ENCODE assay signal across 18 mouse cellular contexts in genomic region chr5:111929180-111929990, GRCm38 (mm10).
DNase-seq lines count a peak whose midpoint lies in the region; ATAC-seq lines count a peak whose summit lies in the region.
"Had no signal": no experiment of that assay in that cellular context is flagged by ENCODE, and none has a peak within 500 bp of the region (broad histone marks: within the 10 kb centered on the region; RNA-seq: fewer than 3 reads in every experiment).

No protein-coding gene starts in this region.

- 0 out of 2 replicates have a peak, but pooled peaks cover 4% of the 10 kb centered on the region for H3K27me3 ChIP-seq in forebrain, embryonic 13.5 days
- H3K27me3 ChIP-seq in forebrain, embryonic 16.5 days (replicated peaks; ENCODE audit: control insufficient read depth, insufficient read depth, low read length), result no peaks in the 10 kb centered on the region
- H3K27me3 ChIP-seq in midbrain, embryonic 10.5 days (ENCODE audit: low read depth, poor library complexity, severe bottlenecking), result peaks cover 10% of the 10 kb centered on the region
- H3K27me3 ChIP-seq in midbrain, embryonic 14.5 days (ENCODE audit: control insufficient read depth, insufficient read depth, low read length), result no peaks in the 10 kb centered on the region
- H3K27me3 ChIP-seq: embryonic facial prominence, embryonic 12.5 days; megakaryocyte, embryonic 14.5 days had no signal

- peak; percentile 44 for DNase-seq in midbrain, embryonic 10.5 days (ENCODE audit: low spot score)
- DNase-seq in midbrain, embryonic 14.5 days, result no peak
- peak; percentile 57 for DNase-seq in embryo, embryonic 11 days
- peak; percentile 27 for DNase-seq in mesoderm, embryonic 11.5 days (ENCODE audit: low read depth, low spot score)
- DNase-seq in urinary bladder, adult 2 months (ENCODE audit: low spot score), result no peak
- DNase-seq in cerebellum, adult 9-10 months, result no peak
- DNase-seq: adrenal gland, postnatal 14 days; B cell, adult 2 months; cerebellum, adult 9-11 months; right cerebral cortex, postnatal 4 days had no signal

- WGBS in forebrain, embryonic 13.5 days, result 28% methylated on average over 15 of the region's 15 CpGs
- WGBS in forebrain, embryonic 16.5 days, result 36% methylated on average over 15 of the region's 15 CpGs
- 30% methylated on average over 15 of the region's 15 CpGs for WGBS in midbrain, embryonic 10.5 days
- WGBS in midbrain, embryonic 14.5 days, result 16% methylated on average over 15 of the region's 15 CpGs

- peaks cover 20% of the 10 kb centered on the region for H3K4me1 ChIP-seq in forebrain, embryonic 13.5 days
- no peaks in the 10 kb centered on the region for H3K4me1 ChIP-seq in forebrain, embryonic 16.5 days (replicated peaks; ENCODE audit: control insufficient read depth, insufficient read depth, low read length)
- peaks cover 30% of the 10 kb centered on the region for H3K4me1 ChIP-seq in midbrain, embryonic 10.5 days
- peaks cover 30% of the 10 kb centered on the region for H3K4me1 ChIP-seq in midbrain, embryonic 14.5 days (ENCODE audit: control insufficient read depth, insufficient read depth, low read length)
- H3K4me1 ChIP-seq: megakaryocyte, embryonic 14.5 days had no signal

- H3K36me3 ChIP-seq in forebrain, embryonic 13.5 days (ENCODE audit: poor library complexity, severe bottlenecking), result no peaks in the 10 kb centered on the region
- no peaks in the 10 kb centered on the region for H3K36me3 ChIP-seq in forebrain, embryonic 16.5 days (ENCODE audit: control insufficient read depth, insufficient read depth)
- no peaks in the 10 kb centered on the region for H3K36me3 ChIP-seq in midbrain, embryonic 10.5 days
- H3K36me3 ChIP-seq in midbrain, embryonic 14.5 days (ENCODE audit: control insufficient read depth, insufficient read depth, low read length), result no peaks in the 10 kb centered on the region
- H3K36me3 ChIP-seq: embryonic facial prominence, embryonic 12.5 days; hindbrain, embryonic 15.5 days; neural tube, embryonic 13.5 days had no signal

- peak overlapping the region; percentile 1; the same call in 1 of the 2 replicates for H3K9ac ChIP-seq in forebrain, embryonic 13.5 days
- H3K9ac ChIP-seq in forebrain, embryonic 16.5 days (replicated peaks; ENCODE audit: low read depth, low read length), result no peak overlapping the region
- no peak overlapping the region for H3K9ac ChIP-seq in midbrain, embryonic 14.5 days (replicated peaks; ENCODE audit: low read length)
- H3K9ac ChIP-seq: embryonic facial prominence, embryonic 12.5 days; hindbrain, embryonic 15.5 days; liver, embryonic 14.5 days; neural tube, embryonic 13.5 days had no signal

- no peak overlapping the region; the same call in 1 of the 2 replicates for H3K27ac ChIP-seq in forebrain, embryonic 13.5 days
- H3K27ac ChIP-seq in forebrain, embryonic 16.5 days (ENCODE audit: low read length), result no peak overlapping the region
- peak overlapping the region; percentile 81 for H3K27ac ChIP-seq in midbrain, embryonic 10.5 days (replicated peaks)
- no peak overlapping the region for H3K27ac ChIP-seq in midbrain, embryonic 14.5 days (replicated peaks; ENCODE audit: low read depth, low read length)
- H3K27ac ChIP-seq: embryonic facial prominence, embryonic 12.5 days; hindbrain, embryonic 15.5 days; liver, embryonic 14.5 days; neural tube, embryonic 13.5 days had no signal

- no peak overlapping the region for H3K4me3 ChIP-seq in forebrain, embryonic 13.5 days
- no peak overlapping the region for H3K4me3 ChIP-seq in forebrain, embryonic 16.5 days (replicated peaks; ENCODE audit: low read length)
- no peak overlapping the region for H3K4me3 ChIP-seq in midbrain, embryonic 10.5 days
- H3K4me3 ChIP-seq in midbrain, embryonic 14.5 days (replicated peaks; ENCODE audit: low read depth, low read length), result no peak overlapping the region
- H3K4me3 ChIP-seq: embryonic facial prominence, embryonic 12.5 days; hindbrain, embryonic 15.5 days; megakaryocyte, embryonic 14.5 days; neural tube, embryonic 13.5 days had no signal

- no peaks in the 10 kb centered on the region for H3K9me3 ChIP-seq in forebrain, embryonic 13.5 days (replicated peaks)
- H3K9me3 ChIP-seq in forebrain, embryonic 16.5 days (ENCODE audit: control insufficient read depth, low read length), result no peaks in the 10 kb centered on the region
- H3K9me3 ChIP-seq in midbrain, embryonic 10.5 days (replicated peaks), result no peaks in the 10 kb centered on the region; the same call in 1 of the 2 replicates
- H3K9me3 ChIP-seq in midbrain, embryonic 14.5 days (ENCODE audit: control insufficient read depth, low read length), result 0 out of 2 replicates have a peak, but pooled peaks cover 3% of the 10 kb centered on the region
- H3K9me3 ChIP-seq: embryonic facial prominence, embryonic 12.5 days; hindbrain, embryonic 15.5 days; neural tube, embryonic 13.5 days had no signal

- ATAC-seq in forebrain, embryonic 13.5 days, result no peak
- ATAC-seq in forebrain, embryonic 16.5 days, result no peak
- ATAC-seq in midbrain, embryonic 14.5 days (ENCODE audit: low FRiP score, low TSS enrichment), result no peak
- ATAC-seq: lung, postnatal 0 days had no signal

- H3K4me2 ChIP-seq in forebrain, embryonic 13.5 days, result no peak overlapping the region
- H3K4me2 ChIP-seq in forebrain, embryonic 16.5 days (ENCODE audit: low read length), result no peak overlapping the region
- H3K4me2 ChIP-seq in midbrain, embryonic 14.5 days (ENCODE audit: low read length), result no peak overlapping the region
- H3K4me2 ChIP-seq: embryonic facial prominence, embryonic 12.5 days; hindbrain, embryonic 15.5 days; neural tube, embryonic 13.5 days had no signal

Comparison
In these comparisons a context has a peak if more than half of its experiments do, and no peak if none do; other contexts are left out.
1. DNase-seq: peak in midbrain, embryonic 10.5 days (single experiment), embryo, embryonic 11 days (single experiment) and mesoderm, embryonic 11.5 days (single experiment); none in midbrain, embryonic 14.5 days (single experiment), urinary bladder, adult 2 months (single experiment) and cerebellum, adult 9-10 months (single experiment).